Mouse (Mus musculus) MEL (cell line): ENCODE results near the gene Slc26a11. TPM values are rescaled to one million over a fixed set of nuclear protein-coding genes. Genes with fewer than 3 reads are reported as not detected.

Experiments
- DNase-seq: peaks from one replicate; pipeline ENCODE4 v3.0.0; 2011; ENCODE audit warnings: low read depth, low spot score
- H3K27ac ChIP-seq: 2 replicates; pipeline ENCODE4 v1.5.1; 2012; ENCODE audit warnings: low read depth, mild to moderate bottlenecking, control low read depth, low read length, moderate library complexity; ENCODE audit not compliant: control insufficient read depth
- H3K27me3 ChIP-seq, 2 experiments: fragments of 150-350 bp in 1 of 2; sonication (generic) in 1 of 2; 2 replicates each; pipeline ENCODE4 v1.6.1; 2012; ENCODE audit warnings: low read length in 2 of 2, mild to moderate bottlenecking in 2 of 2, improper control_type of control experiment in 1 of 2, moderate library complexity in 1 of 2; ENCODE audit not compliant: insufficient read depth in 2 of 2, control insufficient read depth in 1 of 2
- H3K36me3 ChIP-seq, 2 experiments: 2 replicates each; pipeline ENCODE4 v1.6.1; 2012 to 2014; ENCODE audit warnings: low read length in 2 of 2, improper control_type of control experiment in 1 of 2, inconsistent platforms in 1 of 2, mild to moderate bottlenecking in 1 of 2; ENCODE audit not compliant: insufficient read depth in 2 of 2, control insufficient read depth in 1 of 2
- H3K4me1 ChIP-seq, 2 experiments: fragments of 150-350 bp in 1 of 2; sonication (generic) in 1 of 2; 2 replicates each; pipeline ENCODE4 v1.6.1; 2012; ENCODE audit warnings: low read length in 2 of 2, improper control_type of control experiment in 1 of 2, mild to moderate bottlenecking in 1 of 2; ENCODE audit not compliant: insufficient read depth in 2 of 2, control insufficient read depth in 1 of 2
- H3K4me3 ChIP-seq, 2 experiments: fragments of 150-350 bp in 1 of 2; sonication (generic) in 1 of 2; 2 replicates each; pipeline ENCODE4 v1.5.1; 2012; ENCODE audit warnings: low read depth in 2 of 2, low read length in 2 of 2, mild to moderate bottlenecking in 2 of 2, moderate library complexity in 2 of 2, control low read depth in 1 of 2, improper control_type of control experiment in 1 of 2; ENCODE audit not compliant: control insufficient read depth in 1 of 2, insufficient read depth in 1 of 2
- H3K79me2 ChIP-seq: 2 replicates; pipeline ENCODE4 v1.6.1; 2012; ENCODE audit warnings: mild to moderate bottlenecking, low read length, moderate library complexity; ENCODE audit not compliant: control insufficient read depth, poor library complexity, insufficient read depth
- H3K9ac ChIP-seq: 2 replicates; pipeline ENCODE4 v1.6.1; 2012; ENCODE audit warnings: low read depth, mild to moderate bottlenecking, control low read depth, low read length, moderate library complexity; ENCODE audit not compliant: control insufficient read depth, poor library complexity, severe bottlenecking
- H3K9me3 ChIP-seq: fragments of 150-350 bp; sonication (generic); replicated peaks from 2 replicates; pipeline ENCODE4 v1.6.1; 2012; ENCODE audit warnings: mild to moderate bottlenecking, low read length, improper control_type of control experiment, moderate library complexity; ENCODE audit not compliant: insufficient read depth
- CHD1 ChIP-seq: IDR thresholded peaks from 2 replicates; pipeline ENCODE4 v1.6.1; 2012; ENCODE audit warnings: low read depth, mild to moderate bottlenecking, inconsistent platforms, low read length, improper control_type of control experiment
- CTCF ChIP-seq, 3 experiments: IDR thresholded peaks in 2 of 3; conservative IDR thresholded peaks in 1 of 3; 2 replicates each; pipeline ENCODE4 v1.5.1; 2011 to 2012; ENCODE audit warnings: low read length in 3 of 3, low read depth in 2 of 3, mild to moderate bottlenecking in 2 of 3, improper control_type of control experiment in 1 of 3, inconsistent platforms in 1 of 3, mixed read lengths in 1 of 3, moderate library complexity in 1 of 3; ENCODE audit not compliant: control insufficient read depth in 1 of 3, insufficient read depth in 1 of 3, poor library complexity in 1 of 3, severe bottlenecking in 1 of 3
- E2F4 ChIP-seq: IDR thresholded peaks from 2 replicates; pipeline ENCODE4 v1.6.1; 2011; ENCODE audit warnings: low read depth, low read length, improper control_type of control experiment, borderline replicate concordance
- ELF1 ChIP-seq: IDR thresholded peaks from 2 replicates; pipeline ENCODE4 v1.6.1; 2014; ENCODE audit warnings: low read depth, mild to moderate bottlenecking, inconsistent platforms, low read length, improper control_type of control experiment, moderate library complexity
- EP300 ChIP-seq, 2 experiments: IDR thresholded peaks; 2 replicates each; pipeline ENCODE4 v1.6.1; 2011; ENCODE audit warnings: improper control_type of control experiment in 2 of 2, low read length in 2 of 2, low read depth in 1 of 2, mild to moderate bottlenecking in 1 of 2
- ETS1 ChIP-seq: IDR thresholded peaks from 2 replicates; pipeline ENCODE4 v1.6.1; 2012; ENCODE audit warnings: low read depth, mild to moderate bottlenecking, inconsistent platforms, low read length, improper control_type of control experiment, moderate library complexity
- GABPA ChIP-seq: IDR thresholded peaks from 2 replicates; pipeline ENCODE4 v1.6.1; 2012; ENCODE audit warnings: low read depth, mild to moderate bottlenecking, inconsistent platforms, low read length, improper control_type of control experiment, moderate library complexity
- GATA1 ChIP-seq: IDR thresholded peaks from 2 replicates; pipeline ENCODE4 v1.6.1; 2011; ENCODE audit warnings: low read depth, low read length, improper control_type of control experiment
- HCFC1 ChIP-seq: IDR thresholded peaks from 2 replicates; pipeline ENCODE4 v1.6.1; 2012; ENCODE audit warnings: low read depth, mild to moderate bottlenecking, inconsistent platforms, low read length, improper control_type of control experiment, moderate library complexity
- KAT2A ChIP-seq: conservative IDR thresholded peaks from 2 replicates; pipeline ENCODE4 v1.6.1; 2012; ENCODE audit warnings: low read depth, low read length, improper control_type of control experiment, inconsistent platforms
- MAZ ChIP-seq: IDR thresholded peaks from 2 replicates; pipeline ENCODE4 v1.6.1; 2012; ENCODE audit warnings: low read depth, mild to moderate bottlenecking, inconsistent platforms, low read length, improper control_type of control experiment
- MXI1 ChIP-seq: IDR thresholded peaks from 2 replicates; pipeline ENCODE4 v1.6.1; 2011; ENCODE audit warnings: mild to moderate bottlenecking, low read depth, low read length, improper control_type of control experiment
- NELFE ChIP-seq: IDR thresholded peaks from 2 replicates; pipeline ENCODE4 v1.6.1; 2011; ENCODE audit warnings: low read depth, low read length, improper control_type of control experiment
- POLR2AphosphoS2 ChIP-seq: IDR thresholded peaks from 2 replicates; pipeline ENCODE4 v1.6.1; 2011; ENCODE audit warnings: low read length, improper control_type of control experiment
- POLR2AphosphoS5 ChIP-seq: IDR thresholded peaks from 2 replicates; pipeline ENCODE4 v1.6.1; 2012; ENCODE audit warnings: low read depth, borderline replicate concordance, mild to moderate bottlenecking, inconsistent platforms, low read length, moderate library complexity, mixed read lengths
- TAL1 ChIP-seq: IDR thresholded peaks from 2 replicates; pipeline ENCODE4 v1.6.1; 2012; ENCODE audit warnings: mild to moderate bottlenecking, inconsistent platforms, low read length, moderate library complexity, mixed read lengths
- TCF12 ChIP-seq: IDR thresholded peaks from 2 replicates; pipeline ENCODE4 v1.6.1; 2014; ENCODE audit warnings: low read depth, mild to moderate bottlenecking, inconsistent platforms, low read length, improper control_type of control experiment, moderate library complexity
- UBTF ChIP-seq: IDR thresholded peaks from 2 replicates; pipeline ENCODE4 v1.6.1; 2012; ENCODE audit warnings: low read depth, mild to moderate bottlenecking, inconsistent platforms, low read length, improper control_type of control experiment, moderate library complexity, borderline replicate concordance; ENCODE audit not compliant: insufficient read depth
- USF1 ChIP-seq: IDR thresholded peaks from 2 replicates; pipeline ENCODE4 v1.6.1; 2014; ENCODE audit warnings: low read depth, mild to moderate bottlenecking, inconsistent platforms, low read length, improper control_type of control experiment, moderate library complexity
- ZKSCAN1 ChIP-seq: IDR thresholded peaks from 2 replicates; pipeline ENCODE4 v1.6.1; 2012; ENCODE audit warnings: low read depth, mild to moderate bottlenecking, inconsistent platforms, low read length, improper control_type of control experiment, moderate library complexity
- ZMIZ1 ChIP-seq: IDR thresholded peaks from 2 replicates; pipeline ENCODE4 v1.6.1; 2012; ENCODE audit warnings: low read depth, mild to moderate bottlenecking, inconsistent platforms, low read length, improper control_type of control experiment, moderate library complexity
- ZNF384 ChIP-seq: IDR thresholded peaks from 2 replicates; pipeline ENCODE4 v1.6.1; 2012; ENCODE audit warnings: low read depth, mild to moderate bottlenecking, inconsistent platforms, low read length, improper control_type of control experiment
- polyA plus RNA-seq, 2 experiments: library from polyadenylated mRNA; stranded (reverse) in 1 of 2; unstranded in 1 of 2; fragments of >175 nt in 1 of 2; fragments of >200 nt in 1 of 2; gene quantifications; 2 replicates each; pipeline versions ENCODE4 v1.2.1 to v1.2.4; 2012; ENCODE audit warnings: low replicate concordance in 2 of 2, low read depth in 1 of 2; ENCODE audit not compliant: insufficient read length in 2 of 2, insufficient read depth in 1 of 2, missing spikeins in 1 of 2
- total RNA-seq: library from RNA; depleted of rRNA; stranded (reverse); fragments of 300-350 nt; gene quantifications from 2 replicates; pipeline ENCODE4 v1.2.3, GENCODE M21; 2012

Slc26a11 gene
- total and polyA plus RNA-seq, 3 experiments: 0.04 TPM; not detected in 2

DNA sequence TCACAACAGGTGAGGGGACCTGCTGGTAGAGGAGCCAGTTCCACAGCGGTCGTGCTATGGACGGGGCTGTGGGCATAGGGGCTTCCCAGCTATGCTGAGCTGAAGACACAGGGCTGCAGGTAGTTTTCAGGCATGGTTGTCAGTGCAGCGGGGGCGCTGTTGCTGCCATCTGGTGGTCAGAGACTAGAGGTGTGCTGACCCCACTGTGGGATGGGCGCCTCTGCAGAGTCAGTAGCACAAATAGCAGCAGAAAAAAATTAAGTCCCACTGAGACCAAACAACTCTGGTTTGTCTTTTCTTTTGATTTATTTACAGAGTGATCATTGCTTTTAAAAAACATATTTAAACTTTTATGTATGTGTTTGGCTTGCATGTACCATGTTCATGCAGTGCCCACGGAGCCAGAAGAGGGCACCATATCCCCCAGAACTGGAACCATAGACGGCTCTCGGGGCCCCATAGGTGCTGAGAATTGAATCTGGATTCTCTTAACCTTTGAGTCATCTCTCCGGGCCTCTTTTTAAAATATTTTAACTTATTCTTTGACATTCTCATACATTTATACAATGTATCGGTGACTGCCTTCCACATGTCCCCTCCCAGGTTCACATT, 8.3 kb downstream of the Slc26a11 start (continued):
- TF ChIP-seq POLR2AphosphoS5: no peak
- TF ChIP-seq POLR2AphosphoS2: no peak
- TF ChIP-seq TAL1: no peak
- TF ChIP-seq ZKSCAN1: no peak
- peak; percentile 67; the same call in 1 of the 2 replicates for TF ChIP-seq MAZ
- no peak for TF ChIP-seq CHD1
- TF ChIP-seq USF1: no peak
- no peak for TF ChIP-seq ETS1
- TF ChIP-seq GABPA: no peak
- no peak for TF ChIP-seq ZNF384
- peak; percentile 86 to 98 (median 88) for TF ChIP-seq CTCF (IDR thresholded peaks at IDR 0.05 in 2 of 3, conservative IDR thresholded peaks at IDR 0.05 in 1 of 3; ENCODE audit: control insufficient read depth in 1 of 3, insufficient read depth in 1 of 3, low read depth in 2 of 3, low read length in 3 of 3, poor library complexity in 1 of 3, severe bottlenecking in 1 of 3)

DNA sequence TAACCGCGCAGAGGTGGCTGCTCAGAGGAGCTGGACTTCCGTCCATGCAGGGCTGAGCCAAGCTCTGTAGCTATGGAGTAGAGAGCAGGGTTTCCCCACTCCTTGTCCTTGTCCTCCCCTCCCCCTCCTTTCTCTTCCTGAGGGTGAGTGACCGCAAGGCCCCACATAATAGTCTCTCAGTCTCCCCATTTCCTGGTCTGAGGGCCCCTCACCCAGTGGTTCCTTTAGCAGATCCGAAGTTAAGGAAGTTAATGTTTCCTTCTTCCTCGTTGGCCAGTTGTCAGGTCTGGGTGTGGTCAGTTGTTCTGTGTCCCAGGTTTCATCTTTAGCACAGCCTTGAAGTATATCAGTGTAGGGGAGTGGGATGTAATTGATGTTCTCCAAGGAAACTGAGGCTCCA, 20.1 kb downstream of the Slc26a11 start:
- no peaks in the 10 kb centered on the region; a peak in 1 of 4 replicates for H3K27me3 ChIP-seq
- H3K9me3 ChIP-seq: no peaks in the 10 kb centered on the region
- H3K4me3 ChIP-seq: peak overlapping the region; percentile 5 to 50; a peak in 1 of 4 replicates
- H3K27ac ChIP-seq: no peak overlapping the region
- H3K79me2 ChIP-seq: no peaks in the 10 kb centered on the region
- H3K9ac ChIP-seq: no peak overlapping the region
- peaks cover 0 to 15% of the 10 kb centered on the region in 2 experiments; a peak in 2 of 4 replicates for H3K4me1 ChIP-seq
- no peak for TF ChIP-seq UBTF
- no peak for TF ChIP-seq CHD1
- TF ChIP-seq NELFE: 0 out of 2 replicates have a peak, but pooled peaks have one; percentile 15
- peak; percentile 63; the same call in 1 of the 2 replicates for TF ChIP-seq ELF1
- no peak for TF ChIP-seq HCFC1
- no peak for TF ChIP-seq KAT2A
- TF ChIP-seq CTCF (IDR thresholded peaks at IDR 0.05 in 2 of 3, conservative IDR thresholded peaks at IDR 0.05 in 1 of 3; ENCODE audit: control insufficient read depth in 1 of 3, insufficient read depth in 1 of 3, low read depth in 2 of 3, low read length in 3 of 3, poor library complexity in 1 of 3, severe bottlenecking in 1 of 3): no peak
- no peak for TF ChIP-seq POLR2AphosphoS2
- TF ChIP-seq E2F4: no peak
- no peak for TF ChIP-seq TCF12
- TF ChIP-seq MXI1: no peak
- TF ChIP-seq GATA1: no peak
- TF ChIP-seq EP300 (IDR thresholded peaks at IDR 0.05; ENCODE audit: low read depth in 1 of 2, low read length in 2 of 2): no peak
- no peak for TF ChIP-seq ZMIZ1
- no peaks in the 10 kb centered on the region for H3K36me3 ChIP-seq
- peak; percentile 66 for DNase-seq
